Mouse (Mus musculus) ES-Bruce4 (cell line): ENCODE results near the gene Aadacl2. TPM values are rescaled to one million over a fixed set of nuclear protein-coding genes. Genes with fewer than 3 reads are reported as not detected.

Experiments
- H3K27ac ChIP-seq: 2 replicates; pipeline ENCODE4 v1.5.1; 2012; ENCODE audit warnings: low read length, inconsistent platforms; ENCODE audit not compliant: insufficient read depth
- H3K27me3 ChIP-seq: 2 replicates; pipeline ENCODE4 v1.6.1; 2012; ENCODE audit warnings: mild to moderate bottlenecking, low read length, inconsistent platforms; ENCODE audit not compliant: control insufficient read depth, poor library complexity, insufficient read depth, severe bottlenecking
- H3K36me3 ChIP-seq: 2 replicates; pipeline ENCODE4 v1.6.1; 2012; ENCODE audit warnings: inconsistent platforms, mild to moderate bottlenecking, low read length, moderate library complexity; ENCODE audit not compliant: control insufficient read depth, poor library complexity, insufficient read depth, severe bottlenecking
- H3K4me1 ChIP-seq: one replicate; pipeline ENCODE4 v1.8.1; 2011; ENCODE audit warnings: low read length; ENCODE audit not compliant: control insufficient read depth, insufficient read depth
- H3K4me3 ChIP-seq: 2 replicates; pipeline ENCODE4 v1.5.1; 2011; ENCODE audit warnings: low read depth, mild to moderate bottlenecking, low read length
- H3K9ac ChIP-seq: 2 replicates; pipeline ENCODE4 v1.6.1; 2012; ENCODE audit warnings: low read depth, mild to moderate bottlenecking, inconsistent platforms; ENCODE audit not compliant: poor library complexity, severe bottlenecking
- H3K9me3 ChIP-seq: replicated peaks from 2 replicates; pipeline ENCODE4 v1.6.1; 2012; ENCODE audit warnings: mild to moderate bottlenecking, low read length, inconsistent platforms; ENCODE audit not compliant: control insufficient read depth, poor library complexity, insufficient read depth, severe bottlenecking
- CTCF ChIP-seq: IDR thresholded peaks from one replicate; pipeline ENCODE4 v1.8.1; 2011; ENCODE audit warnings: low read depth, low read length
- EP300 ChIP-seq: IDR thresholded peaks from 2 replicates; pipeline ENCODE4 v1.6.1; 2011; ENCODE audit warnings: low read depth, low read length; ENCODE audit not compliant: insufficient read depth
- POLR2A ChIP-seq: IDR thresholded peaks from one replicate; pipeline ENCODE4 v1.8.1; 2011; ENCODE audit warnings: low read length; ENCODE audit not compliant: insufficient read depth
- polyA plus RNA-seq: library from polyadenylated mRNA; stranded (reverse); fragments of >200 nt; gene quantifications from 2 replicates; pipeline ENCODE4 v1.2.4, GENCODE M21; 2011; ENCODE audit warnings: low read depth; ENCODE audit not compliant: missing spikeins, insufficient read depth, insufficient read length

The Aadacl2 gene
- polyA plus RNA-seq, 1 experiment, result not detected

DNA sequence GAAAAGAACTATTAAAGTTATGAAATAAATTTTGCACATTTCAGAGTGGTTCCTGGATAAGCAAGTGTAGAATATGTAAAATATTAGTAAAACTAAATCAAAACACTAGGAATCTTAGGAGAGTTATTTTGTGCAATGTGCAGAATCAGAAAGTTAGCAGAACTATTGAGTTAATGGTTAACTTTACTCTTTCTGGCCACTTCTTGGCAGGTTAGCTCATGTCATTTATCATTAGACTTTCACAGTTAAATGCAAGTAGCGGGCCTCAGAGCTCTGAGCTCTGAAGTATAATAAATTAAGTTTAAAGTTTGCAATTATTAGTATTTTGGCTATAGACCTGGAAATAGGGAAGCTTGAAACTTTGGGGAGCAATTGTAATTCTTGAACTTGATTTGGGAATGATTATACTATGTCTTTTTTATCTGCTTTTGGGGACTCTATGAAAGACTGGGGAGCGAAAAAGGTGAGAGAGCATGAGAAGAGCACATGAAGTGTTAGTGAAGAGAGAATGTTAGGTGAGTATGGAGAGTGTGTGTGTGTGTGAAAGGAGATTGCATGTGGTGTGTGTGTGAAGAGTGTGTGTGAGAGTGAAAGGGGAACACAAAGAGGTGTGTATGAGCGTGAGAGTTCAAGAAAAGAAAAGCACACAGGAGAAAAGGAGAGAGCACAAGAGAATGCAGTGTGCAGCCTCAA, 39.8 kb downstream of the Aadacl2 start:
- H3K4me1 ChIP-seq, result no peaks in the 10 kb centered on the region
- H3K27ac ChIP-seq, result no peak overlapping the region
- no peak for TF ChIP-seq POLR2A
- TF ChIP-seq EP300, result no peak
- no peak for TF ChIP-seq CTCF
- H3K4me3 ChIP-seq, result no peak overlapping the region
- H3K9ac ChIP-seq, result no peak overlapping the region
- H3K36me3 ChIP-seq, result no peaks in the 10 kb centered on the region
- H3K9me3 ChIP-seq, result no peaks in the 10 kb centered on the region
- H3K27me3 ChIP-seq, result no peaks in the 10 kb centered on the region

GRCm38 (mm10) chr3:60053231-60053927, 46.8 kb downstream of the Aadacl2 start:
- Histone ChIP-seq H3K36me3 (no peaks in the 10 kb centered on the region), H3K4me3 (no peak overlapping the region), H3K27ac (no peak overlapping the region), H3K9me3 (no peaks in the 10 kb centered on the region), H3K27me3 (no peaks in the 10 kb centered on the region), H3K9ac (no peak overlapping the region), H3K4me1 (no peaks in the 10 kb centered on the region)
- TF ChIP-seq EP300 (no peak), POLR2A (no peak), CTCF (no peak)

GRCm38 (mm10) chr3:60053931-60054330, 47.4 kb downstream of the Aadacl2 start:
- no peaks in the 10 kb centered on the region for H3K4me1 ChIP-seq
- TF ChIP-seq CTCF (no peak), POLR2A (no peak), EP300 (no peak)
- H3K36me3 ChIP-seq, result no peaks in the 10 kb centered on the region
- H3K9ac ChIP-seq, result no peak overlapping the region
- no peaks in the 10 kb centered on the region for H3K27me3 ChIP-seq
- no peak overlapping the region for H3K4me3 ChIP-seq
- no peaks in the 10 kb centered on the region for H3K9me3 ChIP-seq
- no peak overlapping the region for H3K27ac ChIP-seq

GRCm38 (mm10) chr3:60056451-60056850, 49.9 kb downstream of the Aadacl2 start:
- H3K36me3 ChIP-seq, result no peaks in the 10 kb centered on the region
- H3K27ac ChIP-seq, result no peak overlapping the region
- no peaks in the 10 kb centered on the region for H3K4me1 ChIP-seq
- no peaks in the 10 kb centered on the region for H3K9me3 ChIP-seq
- H3K27me3 ChIP-seq, result no peaks in the 10 kb centered on the region
- TF ChIP-seq EP300 (no peak), POLR2A (no peak), CTCF (no peak)
- no peak overlapping the region for H3K9ac ChIP-seq
- no peak overlapping the region for H3K4me3 ChIP-seq

- Histone ChIP-seq H3K9ac (no peak overlapping the region), H3K27ac (no peak overlapping the region), H3K9me3 (no peaks in the 10 kb centered on the region), H3K27me3 (no peaks in the 10 kb centered on the region), H3K36me3 (no peaks in the 10 kb centered on the region), H3K4me3 (no peak overlapping the region), H3K4me1 (no peaks in the 10 kb centered on the region)
- TF ChIP-seq EP300 (no peak), POLR2A (no peak), CTCF (no peak)
These were observed 50.7 kb downstream of the Aadacl2 start for GRCm38 (mm10) chr3:60057070-60057808.

- no peak overlapping the region for H3K9ac ChIP-seq
- no peak for TF ChIP-seq CTCF
- H3K36me3 ChIP-seq, result no peaks in the 10 kb centered on the region
These were observed 51.2 kb downstream of the Aadacl2 start for GRCm38 (mm10) chr3:60057809-60058082.

More at GRCm38 (mm10) chr3:60057809-60058082, 51.2 kb downstream of the Aadacl2 start:
- Histone ChIP-seq H3K27me3 (no peaks in the 10 kb centered on the region), H3K27ac (no peak overlapping the region), H3K9me3 (no peaks in the 10 kb centered on the region), H3K4me1 (no peaks in the 10 kb centered on the region), H3K4me3 (no peak overlapping the region)

Other genes with a start within 250 kb of the Aadacl2 start
- 0.67 TPM in 1 of 2 replicates, not detected in the other for gene Gm8298, start 145.7 kb upstream of the Aadacl2 start, polyA plus RNA-seq
- gene C130079G13Rik, start 81.5 kb upstream of the Aadacl2 start, polyA plus RNA-seq, result not detected in 2 replicates
- not detected in 2 replicates for gene Aadac, start 19.0 kb downstream of the Aadacl2 start, polyA plus RNA-seq
- not detected in 2 replicates for gene Sucnr1, start 75.1 kb downstream of the Aadacl2 start, polyA plus RNA-seq